Mouse (Mus musculus) activated CD4-positive, CD25-positive, alpha-beta regulatory T cell, adult 4 months (primary cell): ENCODE data around the gene Gm14443. TPM values are rescaled to one million over a fixed set of nuclear protein-coding genes. Genes with fewer than 3 reads are reported as not detected.
"Not testable (repeated sequence)": the region's sequence is repeated elsewhere in the genome, so short reads cannot be mapped to it uniquely, and the experiment has no call there.

ENCODE experiments used
- ATAC-seq: one replicate; pipeline ENCODE4 v1.8.0; 2017
- polyA plus RNA-seq, 2 experiments: library from polyadenylated mRNA; unstranded; fragments of 100-300 nt; shearing (Covaris generic); gene quantifications; one replicate each; pipeline ENCODE4 v1.2.1; 2017

Gene Gm14443
- polyA plus RNA-seq, result under 1 TPM; 0.24 to 0.37 TPM

GRCm38 (mm10) chr2:175175401-175176180 is at the start of gene Gm14443:
Gm14443 (minus strand) TSS chr2:175175871.
- ATAC-seq, result not testable (repeated sequence)

GRCm38 (mm10) chr2:175206732-175207131 is 31.1 kb upstream of the Gm14443 start, which contains the start of gene Gm14391:
Gm14391 (minus strand) TSS chr2:175206917.
- peak; percentile 63 for ATAC-seq

GRCm38 (mm10) chr2:175179008-175179407 is 3.3 kb upstream of the Gm14443 start:
- not testable (repeated sequence) for ATAC-seq

- no peak for ATAC-seq
These were observed 641 bp upstream of the Gm14443 start for GRCm38 (mm10) chr2:175176312-175176711.

- ATAC-seq, result not testable (repeated sequence)
These were observed 1.6 kb downstream of the Gm14443 start for GRCm38 (mm10) chr2:175174058-175174457.

- ATAC-seq, result not testable (repeated sequence)
These were observed 2.6 kb downstream of the Gm14443 start for GRCm38 (mm10) chr2:175172906-175173595.

GRCm38 (mm10) chr2:175172123-175172522 is 3.5 kb downstream of the Gm14443 start:
- ATAC-seq, result no peak

GRCm38 (mm10) chr2:175166870-175167269 is 8.8 kb downstream of the Gm14443 start:
- ATAC-seq, result not testable (repeated sequence)

GRCm38 (mm10) chr2:175165110-175165509 is 10.6 kb downstream of the Gm14443 start:
- not testable (repeated sequence) for ATAC-seq

GRCm38 (mm10) chr2:175161438-175161837 is 14.2 kb downstream of the Gm14443 start:
- not testable (repeated sequence) for ATAC-seq

- ATAC-seq, result no peak
These were observed 17.0 kb downstream of the Gm14443 start for GRCm38 (mm10) chr2:175158642-175159041.

GRCm38 (mm10) chr2:175156696-175157095 is 19.0 kb downstream of the Gm14443 start:
- no peak for ATAC-seq

- not testable (repeated sequence) for ATAC-seq
These were observed 33.7 kb downstream of the Gm14443 start, which contains the start of gene Gm14399 for GRCm38 (mm10) chr2:175141993-175142295. Gm14399 (minus strand) TSS chr2:175142012.

GRCm38 (mm10) chr2:175141118-175141992 is 34.3 kb downstream of the Gm14443 start:
- ATAC-seq, result not testable (repeated sequence)

GRCm38 (mm10) chr2:175140624-175141023 is 35.0 kb downstream of the Gm14443 start:
- ATAC-seq, result not testable (repeated sequence)

Other genes with a start within 250 kb of the Gm14443 start
- gene Gm14444, start 165.6 kb downstream of the Gm14443 start, polyA plus RNA-seq, result not detected
- gene Gm14393, start 108.1 kb downstream of the Gm14443 start, polyA plus RNA-seq, result not detected
- 10 to 100 TPM in 1 of 2 experiments, 1 to 10 TPM in 1; 4.3 to 19.8 TPM for gene Gm14399, start 33.9 kb downstream of the Gm14443 start, polyA plus RNA-seq
- 1 to 10 TPM; 4.7 to 6.8 TPM for gene Gm14391, start 31.0 kb upstream of the Gm14443 start, polyA plus RNA-seq
- 1 to 10 TPM in 1 of 2 experiments, not detected in 1; 6.9 TPM for gene Gm14440, start 99.3 kb upstream of the Gm14443 start, polyA plus RNA-seq
- gene Gm4631, start 162.3 kb upstream of the Gm14443 start, polyA plus RNA-seq, result 10 to 100 TPM in 1 of 2 experiments, 1 to 10 TPM in 1; 8.0 to 10.4 TPM
- gene Zfp968, start 196.6 kb upstream of the Gm14443 start, polyA plus RNA-seq, result 1 to 10 TPM; 3.1 TPM